Mouse (Mus musculus) intestine, embryonic 15.5 days (tissue): Measurements from ENCODE around the gene Gm12695. TPM values are rescaled to one million over a fixed set of nuclear protein-coding genes. Genes with fewer than 3 reads are reported as not detected.

ENCODE experiments used
- ATAC-seq: fragments of 200-750 bp; cut with Nextera tagmentation; 2 replicates; pipeline ENCODE4 v1.8.0; 2017; ENCODE audit warnings: moderate TSS enrichment, moderate library complexity
- H3K27ac ChIP-seq: fragments of 300-500 bp; sonication (generic); 2 replicates; pipeline ENCODE4 v1.5.1; 2015; ENCODE audit warnings: mild to moderate bottlenecking, inconsistent platforms
- H3K27me3 ChIP-seq: fragments of 300-500 bp; sonication (generic); replicated peaks from 2 replicates; pipeline ENCODE4 v1.6.1; 2015; ENCODE audit warnings: inconsistent platforms
- H3K36me3 ChIP-seq: fragments of 300-500 bp; sonication (generic); 2 replicates; pipeline ENCODE4 v1.6.1; 2015; ENCODE audit warnings: inconsistent platforms
- H3K4me1 ChIP-seq: fragments of 300-500 bp; sonication (generic); replicated peaks from 2 replicates; pipeline ENCODE4 v1.6.1; 2015; ENCODE audit warnings: inconsistent platforms
- H3K4me2 ChIP-seq: fragments of 300-500 bp; sonication (generic); replicated peaks from 2 replicates; pipeline ENCODE4 v1.6.1; 2015; ENCODE audit warnings: mild to moderate bottlenecking, inconsistent platforms
- H3K4me3 ChIP-seq: fragments of 300-500 bp; sonication (generic); replicated peaks from 2 replicates; pipeline ENCODE4 v1.5.1; 2015; ENCODE audit warnings: inconsistent platforms
- H3K9ac ChIP-seq: fragments of 300-500 bp; sonication (generic); 2 replicates; pipeline ENCODE4 v1.6.1; 2015; ENCODE audit warnings: inconsistent platforms
- H3K9me3 ChIP-seq: fragments of 300-500 bp; sonication (generic); 2 replicates; pipeline ENCODE4 v1.6.1; 2016; ENCODE audit warnings: inconsistent platforms
- WGBS: fragments of 180-500 bp; shearing (Covaris S2); methylation state at CpG from one replicate; pipeline ENCODE4 v1.1.7; 2015; 5-methylcytosine and 5-hydroxymethylcytosine counted together
- polyA plus RNA-seq: library from polyadenylated mRNA; unstranded; fragments of >200 nt; fragmentation: Nextera tagmentation; extraction: Ambion mirVana; gene quantifications from 2 replicates; pipeline ENCODE4 v1.2.1, GENCODE M21; 2015

The Gm12695 gene
- polyA plus RNA-seq, 1 experiment from 2014 or later = not detected

GRCm38 (mm10) chr4:96683474-96683873 lies 101.5 kb downstream of the Gm12695 start:
- Histone ChIP-seq H3K27ac (no peak overlapping the region), H3K4me1 (no peaks in the 10 kb centered on the region), H3K4me2 (no peak overlapping the region), H3K4me3 (no peak overlapping the region), H3K27me3 (no peaks in the 10 kb centered on the region), H3K9ac (no peak overlapping the region), H3K36me3 (no peaks in the 10 kb centered on the region), H3K9me3 (no peaks in the 10 kb centered on the region)
- 37% methylated on average over 2 of the region's 2 CpGs for WGBS
- ATAC-seq = peak; percentile 42; the same call in 1 of the 2 replicates

DNA sequence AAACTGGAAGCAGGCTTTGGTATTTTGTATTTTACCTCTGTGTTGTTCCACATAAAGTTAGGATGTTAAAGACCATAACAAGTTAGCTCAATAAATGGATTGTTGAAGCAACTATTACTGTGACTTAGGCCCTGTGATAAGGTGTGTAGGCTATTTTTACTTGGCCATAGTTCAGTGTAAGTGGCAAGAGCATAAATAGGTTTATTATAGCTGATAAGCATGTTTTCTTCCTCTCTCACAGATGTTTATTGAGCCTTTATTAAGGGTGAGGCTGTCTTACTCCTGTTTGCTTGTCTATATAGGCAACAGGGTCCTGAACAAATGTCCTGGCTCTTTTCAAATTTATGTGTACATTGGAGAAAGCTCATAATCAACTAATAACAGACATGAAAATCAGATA lies 104.0 kb downstream of the Gm12695 start:
- Histone ChIP-seq H3K4me1 (no peaks in the 10 kb centered on the region), H3K27me3 (no peaks in the 10 kb centered on the region), H3K4me2 (no peak overlapping the region), H3K9me3 (no peaks in the 10 kb centered on the region), H3K36me3 (no peaks in the 10 kb centered on the region), H3K27ac (no peak overlapping the region), H3K4me3 (no peak overlapping the region), H3K9ac (no peak overlapping the region)
- ATAC-seq = peak; percentile 75

DNA sequence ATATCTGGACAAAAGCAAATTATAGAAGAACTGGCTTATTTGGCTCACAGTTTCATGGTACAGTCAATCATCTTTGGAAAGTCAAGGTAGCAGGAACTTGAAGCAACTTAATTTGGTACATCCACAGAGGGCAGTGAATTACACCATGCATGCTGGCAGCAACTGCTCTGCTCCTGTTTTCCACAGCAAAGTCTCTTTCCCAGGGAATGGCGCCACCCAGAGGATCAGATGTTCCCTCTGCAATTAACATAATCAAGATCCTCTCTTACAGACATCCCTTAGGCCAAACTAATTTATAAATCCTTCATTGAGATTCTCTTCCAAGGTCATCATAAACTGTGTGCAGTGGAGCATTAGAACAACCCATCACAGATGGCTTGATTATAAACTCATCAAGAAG lies 104.8 kb downstream of the Gm12695 start:
- 35% methylated on average over 1 of the region's 1 CpGs for WGBS
- Histone ChIP-seq H3K36me3 (no peaks in the 10 kb centered on the region), H3K4me3 (no peak overlapping the region), H3K9me3 (no peaks in the 10 kb centered on the region), H3K27me3 (no peaks in the 10 kb centered on the region), H3K27ac (no peak overlapping the region), H3K4me1 (no peaks in the 10 kb centered on the region), H3K4me2 (no peak overlapping the region), H3K9ac (no peak overlapping the region)
- ATAC-seq = 0 out of 2 replicates have a peak, but pooled peaks have one; percentile 31

Other genes starting within 250 kb of the Gm12695 start
- gene Cyp2j6, start 231.5 kb downstream of the Gm12695 start, polyA plus RNA-seq = 28.3 and 29.1 TPM in 2 replicates
- gene Cyp2j9, start 193.6 kb downstream of the Gm12695 start, polyA plus RNA-seq = 3.3 TPM in 2 replicates
- 0.11 and 0.14 TPM in 2 replicates for gene Cyp2j5, start 121.0 kb downstream of the Gm12695 start, polyA plus RNA-seq